Mouse (Mus musculus): ENCODE measurements at regions not wholly inside any gene's neighbourhood (a gene's known extent, or its start where the extent isn't known, plus 50 kb on each side); places are given as distances from the start of the nearest gene placed in this dataset.
A peak's percentile ranks its signal among the peaks of the same experiment; 100 is the strongest.

- no peak overlapping the region for H3K27ac ChIP-seq
- no peak overlapping the region for H3K4me3 ChIP-seq (replicated peaks; ENCODE audit: low read depth, low read length)
- H3K4me2 ChIP-seq (ENCODE audit: low read length), result peak overlapping the region; percentile 41
- peaks cover 4% of the 10 kb centered on the region; the same call in 1 of the 2 replicates for H3K4me1 ChIP-seq (replicated peaks; ENCODE audit: insufficient read depth, low read length)
- no peak overlapping the region for H3K9ac ChIP-seq (ENCODE audit: low read depth, low read length)
- H3K36me3 ChIP-seq (ENCODE audit: insufficient read depth, low read length), result no peaks in the 10 kb centered on the region
- no peaks in the 10 kb centered on the region for H3K9me3 ChIP-seq (replicated peaks; ENCODE audit: low read length)
- no peak for TF ChIP-seq CTCF (IDR thresholded peaks at IDR 0.05; ENCODE audit: low read depth)
- DNase-seq (ENCODE audit: low spot score), result no peak
- ATAC-seq (replicated peaks; ENCODE audit: low FRiP score, low read depth), result no peak
- no peaks in the 10 kb centered on the region for H3K27me3 ChIP-seq (ENCODE audit: insufficient read depth, low read length)
- 15% methylated on average over 14 of the region's 14 CpGs for WGBS
Measured at GRCm38 (mm10) chr6:89000359-89000758, 98.3 kb downstream of the Tpra1 start.

DNA sequence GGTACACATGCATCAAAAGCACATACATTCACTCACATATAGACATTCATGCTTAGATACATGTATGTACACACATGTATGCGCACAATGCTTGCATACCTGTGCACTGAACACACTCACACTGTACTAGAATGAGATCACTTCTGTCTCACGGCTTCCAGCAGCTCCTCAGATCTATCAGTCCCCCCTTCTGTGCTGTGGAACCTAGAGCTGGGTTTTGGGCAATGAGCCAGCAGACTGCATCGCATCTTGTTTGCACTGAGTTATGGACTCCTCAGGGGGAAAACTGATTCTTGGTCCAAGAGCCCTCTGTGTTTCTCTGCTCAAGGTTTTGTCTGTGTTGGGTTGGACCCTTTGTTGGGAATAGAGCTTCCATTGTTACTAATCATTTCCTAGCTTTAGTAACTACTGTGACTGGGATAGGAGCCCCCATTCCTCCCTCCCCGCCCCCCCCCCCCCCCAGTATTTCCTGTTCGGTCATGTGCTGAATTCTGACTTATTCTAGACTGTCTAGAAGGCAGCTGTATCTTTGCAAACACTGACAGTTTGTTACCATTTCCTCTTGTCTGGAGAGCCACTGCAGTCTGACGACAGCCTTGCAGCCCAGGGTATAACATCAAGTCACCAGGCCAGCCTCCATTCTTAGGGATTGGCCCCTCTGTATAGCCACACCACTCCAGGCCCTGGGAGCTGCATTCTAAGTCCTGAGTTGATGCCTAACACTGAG lies 101.3 kb downstream of the Tpra1 start:
- 43% methylated on average over 6 of the region's 6 CpGs for WGBS
- H3K9ac ChIP-seq (ENCODE audit: low read depth, low read length), result no peak overlapping the region
- H3K4me2 ChIP-seq (ENCODE audit: low read length), result no peak overlapping the region
- H3K9me3 ChIP-seq (replicated peaks; ENCODE audit: low read length), result no peaks in the 10 kb centered on the region
- no peaks in the 10 kb centered on the region for H3K27me3 ChIP-seq (ENCODE audit: insufficient read depth, low read length)
- DNase-seq (ENCODE audit: low spot score) (peak; percentile 71), ATAC-seq (replicated peaks; ENCODE audit: low FRiP score, low read depth) (peak; percentile 55; the same call in 1 of the 2 replicates)
- no peak overlapping the region for H3K4me3 ChIP-seq (replicated peaks; ENCODE audit: low read depth, low read length)
- H3K36me3 ChIP-seq (ENCODE audit: insufficient read depth, low read length), result no peaks in the 10 kb centered on the region
- peak overlapping the region; percentile 54; the same call in 1 of the 2 replicates for H3K27ac ChIP-seq
- TF ChIP-seq CTCF (IDR thresholded peaks at IDR 0.05; ENCODE audit: low read depth), result no peak
- H3K4me1 ChIP-seq (replicated peaks; ENCODE audit: insufficient read depth, low read length), result peaks cover 11% of the 10 kb centered on the region; the same call in 1 of the 2 replicates

GRCm38 (mm10) chr6:89005094-89005493 lies 103.0 kb downstream of the Tpra1 start:
- Histone ChIP-seq H3K27me3 (ENCODE audit: insufficient read depth, low read length) (no peaks in the 10 kb centered on the region), H3K4me1 (replicated peaks; ENCODE audit: insufficient read depth, low read length) (peaks cover 14% of the 10 kb centered on the region; the same call in 1 of the 2 replicates), H3K27ac (no peak overlapping the region), H3K9ac (ENCODE audit: low read depth, low read length) (no peak overlapping the region), H3K9me3 (replicated peaks; ENCODE audit: low read length) (no peaks in the 10 kb centered on the region), H3K36me3 (ENCODE audit: insufficient read depth, low read length) (no peaks in the 10 kb centered on the region), H3K4me3 (replicated peaks; ENCODE audit: low read depth, low read length) (no peak overlapping the region), H3K4me2 (ENCODE audit: low read length) (no peak overlapping the region)
- DNase-seq (ENCODE audit: low spot score), result no peak
- TF ChIP-seq CTCF (IDR thresholded peaks at IDR 0.05; ENCODE audit: low read depth), result peak; percentile 43
- no peak for ATAC-seq (replicated peaks; ENCODE audit: low FRiP score, low read depth)
- WGBS, result 51% methylated on average over 4 of the region's 4 CpGs

DNA sequence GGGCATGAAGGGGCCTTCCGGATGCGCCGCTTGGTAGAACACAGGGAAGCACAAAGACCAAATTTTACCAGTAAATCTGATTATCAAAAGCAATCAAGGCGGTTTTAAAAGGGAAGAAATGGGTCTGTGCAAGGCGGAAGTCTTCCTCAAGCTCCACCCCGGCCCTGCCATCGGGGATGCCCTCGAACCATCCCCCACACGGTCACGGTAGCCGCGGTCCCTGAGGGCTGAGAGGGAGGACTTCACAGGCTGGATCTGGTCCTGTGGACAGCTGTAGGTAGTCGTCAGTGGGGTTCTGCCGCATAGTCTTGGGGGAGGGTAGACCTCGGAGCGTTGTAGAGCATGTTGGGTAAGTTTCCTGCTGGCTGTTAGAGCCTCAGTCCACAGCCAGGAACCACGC lies 104.9 kb downstream of the Tpra1 start:
- Histone ChIP-seq H3K4me1 (replicated peaks; ENCODE audit: insufficient read depth, low read length) (peaks cover 10% of the 10 kb centered on the region; the same call in 1 of the 2 replicates), H3K4me2 (ENCODE audit: low read length) (0 out of 2 replicates have a peak overlapping the region, but pooled peaks have one; percentile 25), H3K36me3 (ENCODE audit: insufficient read depth, low read length) (no peaks in the 10 kb centered on the region), H3K27me3 (ENCODE audit: insufficient read depth, low read length) (no peaks in the 10 kb centered on the region), H3K4me3 (replicated peaks; ENCODE audit: low read depth, low read length) (no peak overlapping the region), H3K9ac (ENCODE audit: low read depth, low read length) (no peak overlapping the region), H3K9me3 (replicated peaks; ENCODE audit: low read length) (no peaks in the 10 kb centered on the region), H3K27ac (no peak overlapping the region)
- no peak for TF ChIP-seq CTCF (IDR thresholded peaks at IDR 0.05; ENCODE audit: low read depth)
- WGBS, result 34% methylated on average over 17 of the region's 17 CpGs
- no peak for DNase-seq (ENCODE audit: low spot score)
- ATAC-seq (replicated peaks; ENCODE audit: low FRiP score, low read depth), result no peak

DNA sequence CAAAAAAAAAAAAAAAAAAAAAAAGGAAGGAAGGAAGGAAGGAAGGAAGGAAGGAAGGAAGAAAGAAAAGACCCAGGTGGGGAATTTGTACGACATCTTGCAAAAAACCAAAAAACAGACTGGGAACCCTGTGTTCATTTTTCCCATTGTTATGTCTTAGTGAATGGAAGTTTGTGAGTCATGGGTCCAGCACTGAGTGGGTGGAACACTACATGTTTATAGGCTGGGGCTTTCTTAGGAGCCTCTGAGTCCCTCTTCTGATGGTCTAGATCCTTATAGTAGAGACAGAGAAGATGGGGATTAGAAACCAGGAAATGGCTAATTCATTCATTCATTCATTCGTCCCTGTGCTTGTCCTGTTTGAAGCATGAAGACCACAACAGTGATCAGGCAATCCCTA lies 105.5 kb downstream of the Tpra1 start:
- ATAC-seq (replicated peaks; ENCODE audit: low FRiP score, low read depth), result no peak
- no peaks in the 10 kb centered on the region for H3K9me3 ChIP-seq (replicated peaks; ENCODE audit: low read length)
- no peak for DNase-seq (ENCODE audit: low spot score)
- 82% methylated on average over 2 of the region's 2 CpGs for WGBS
- H3K4me3 ChIP-seq (replicated peaks; ENCODE audit: low read depth, low read length), result no peak overlapping the region
- H3K9ac ChIP-seq (ENCODE audit: low read depth, low read length), result no peak overlapping the region
- no peaks in the 10 kb centered on the region for H3K36me3 ChIP-seq (ENCODE audit: insufficient read depth, low read length)
- no peak overlapping the region for H3K4me2 ChIP-seq (ENCODE audit: low read length)
- no peak for TF ChIP-seq CTCF (IDR thresholded peaks at IDR 0.05; ENCODE audit: low read depth)
- H3K4me1 ChIP-seq (replicated peaks; ENCODE audit: insufficient read depth, low read length), result peaks cover 10% of the 10 kb centered on the region; the same call in 1 of the 2 replicates
- H3K27ac ChIP-seq, result no peak overlapping the region
- no peaks in the 10 kb centered on the region for H3K27me3 ChIP-seq (ENCODE audit: insufficient read depth, low read length)

GRCm38 (mm10) chr6:89008614-89009171 lies 106.6 kb downstream of the Tpra1 start:
- peak overlapping the region; percentile 45 for H3K4me2 ChIP-seq (ENCODE audit: low read length)
- peaks cover 10% of the 10 kb centered on the region; the same call in 1 of the 2 replicates for H3K4me1 ChIP-seq (replicated peaks; ENCODE audit: insufficient read depth, low read length)
- H3K36me3 ChIP-seq (ENCODE audit: insufficient read depth, low read length), result no peaks in the 10 kb centered on the region
- TF ChIP-seq CTCF (IDR thresholded peaks at IDR 0.05; ENCODE audit: low read depth), result no peak
- 2% methylated on average over 18 of the region's 18 CpGs for WGBS
- ATAC-seq (replicated peaks; ENCODE audit: low FRiP score, low read depth) (peak; percentile 76), DNase-seq (ENCODE audit: low spot score) (peak; percentile 79)
- H3K27ac ChIP-seq, result peak overlapping the region; percentile 63; the same call in 1 of the 2 replicates
- peak overlapping the region; percentile 4; the same call in 1 of the 2 replicates for H3K4me3 ChIP-seq (replicated peaks; ENCODE audit: low read depth, low read length)
- no peaks in the 10 kb centered on the region for H3K27me3 ChIP-seq (ENCODE audit: insufficient read depth, low read length)
- no peaks in the 10 kb centered on the region for H3K9me3 ChIP-seq (replicated peaks; ENCODE audit: low read length)
- no peak overlapping the region for H3K9ac ChIP-seq (ENCODE audit: low read depth, low read length)

All from kidney, postnatal 0 days (tissue).